Mouse (Mus musculus): Measurements from ENCODE around the gene Slc6a5. TPM values are rescaled to one million over a fixed set of nuclear protein-coding genes. Genes with fewer than 3 reads are reported as not detected.

Gene Slc6a5
- 14.3 and 16.6 TPM in 2 replicates for polyA plus RNA-seq (2014; fragmentation: Nextera tagmentation; extraction: Ambion mirVana)

DNA sequence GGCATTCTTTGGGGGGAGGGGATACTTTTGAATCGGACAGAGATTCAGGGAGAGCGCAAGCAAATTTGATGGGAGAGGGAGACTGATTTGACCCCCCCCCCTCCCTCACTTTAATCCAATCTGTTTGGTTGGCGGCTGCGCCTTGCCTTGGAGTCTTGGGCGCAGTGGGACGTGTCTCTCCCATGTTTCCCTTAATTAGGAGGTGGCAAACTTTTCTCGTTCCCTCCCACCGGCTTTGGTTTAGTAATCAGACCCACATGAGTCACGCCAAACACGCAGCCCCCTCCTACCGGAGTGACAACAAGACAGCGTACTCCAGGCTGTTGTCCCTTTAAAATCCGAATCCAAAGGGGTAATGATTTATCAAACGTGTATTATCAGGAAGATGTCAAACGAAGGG lies at the start of gene Slc6a5:
Slc6a5 (plus strand) TSS at position 297 of the 400 bp plus-strand sequence.
- peak within 1 kb of the TSS; percentile 45 for H3K4me3 ChIP-seq (ENCODE audit: low read depth, low read length)
- H3K4me2 ChIP-seq (ENCODE audit: low read depth, low read length) = peak within 1 kb of the TSS; percentile 60
- H3K27me3 ChIP-seq (ENCODE audit: control insufficient read depth, insufficient read depth, low read length) = peaks cover 34% of the 10 kb centered on the region
- WGBS = under 1% methylated on average over 15 of the region's 15 CpGs
- peak within 1 kb of the TSS; percentile 79 for H3K9ac ChIP-seq (replicated peaks; ENCODE audit: low read depth, low read length)
- no peaks in the 10 kb centered on the region for H3K9me3 ChIP-seq (ENCODE audit: control insufficient read depth, low read length)
- peak within 1 kb of the TSS; percentile 90 for H3K27ac ChIP-seq (ENCODE audit: low read depth, low read length)
- 0 out of 2 replicates have a peak, but pooled peaks cover 3% of the 10 kb centered on the region for H3K4me1 ChIP-seq (ENCODE audit: control insufficient read depth, insufficient read depth, low read length)
- no peaks in the 10 kb centered on the region for H3K36me3 ChIP-seq (ENCODE audit: control insufficient read depth, insufficient read depth, low read length)
- ATAC-seq (ENCODE audit: low read depth) = no peak

DNA sequence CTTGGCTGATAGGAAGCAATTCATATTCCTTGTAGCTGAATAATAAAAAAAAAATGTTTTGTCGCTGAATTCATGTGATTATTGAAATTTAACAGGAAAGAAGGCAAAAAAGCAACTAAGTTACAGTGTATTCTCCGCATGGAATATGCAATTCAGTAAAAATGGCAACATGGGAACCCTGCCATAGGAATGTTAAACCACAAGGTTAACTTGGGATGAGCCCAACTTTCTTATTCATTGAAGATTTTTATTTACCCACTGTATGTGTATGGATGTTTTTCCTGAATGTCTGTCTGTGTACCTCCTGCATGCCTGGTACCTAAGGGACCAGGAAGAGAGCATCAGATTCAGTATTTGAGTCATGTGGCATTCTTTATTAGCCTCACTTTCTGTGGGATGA lies 48.8 kb upstream of the Slc6a5 start:
- no peak overlapping the region for H3K27ac ChIP-seq (ENCODE audit: low read depth, low read length)
- H3K4me1 ChIP-seq (ENCODE audit: control insufficient read depth, insufficient read depth, low read length) = no peaks in the 10 kb centered on the region
- no peaks in the 10 kb centered on the region for H3K9me3 ChIP-seq (ENCODE audit: control insufficient read depth, low read length)
- no peak overlapping the region for H3K9ac ChIP-seq (replicated peaks; ENCODE audit: low read depth, low read length)
- no peaks in the 10 kb centered on the region for H3K27me3 ChIP-seq (ENCODE audit: control insufficient read depth, insufficient read depth, low read length)
- no peak overlapping the region for H3K4me2 ChIP-seq (ENCODE audit: low read depth, low read length)
- no peak overlapping the region for H3K4me3 ChIP-seq (ENCODE audit: low read depth, low read length)
- whole genome bisulfite sequencing = 94% methylated on average over 2 of the region's 2 CpGs
- no peak for ATAC-seq (ENCODE audit: low read depth)
- no peaks in the 10 kb centered on the region; the same call in 1 of the 2 replicates for H3K36me3 ChIP-seq (ENCODE audit: control insufficient read depth, insufficient read depth, low read length)

GRCm38 (mm10) chr7:49863753-49864152 lies 46.2 kb upstream of the Slc6a5 start:
- 56% methylated on average over 3 of the region's 3 CpGs for WGBS
- Histone ChIP-seq H3K27me3 (ENCODE audit: control insufficient read depth, insufficient read depth, low read length) (no peaks in the 10 kb centered on the region), H3K9ac (replicated peaks; ENCODE audit: low read depth, low read length) (no peak overlapping the region), H3K36me3 (ENCODE audit: control insufficient read depth, insufficient read depth, low read length) (no peaks in the 10 kb centered on the region; the same call in 1 of the 2 replicates), H3K4me1 (ENCODE audit: control insufficient read depth, insufficient read depth, low read length) (no peaks in the 10 kb centered on the region), H3K4me3 (ENCODE audit: low read depth, low read length) (no peak overlapping the region), H3K4me2 (ENCODE audit: low read depth, low read length) (no peak overlapping the region), H3K9me3 (ENCODE audit: control insufficient read depth, low read length) (no peaks in the 10 kb centered on the region), H3K27ac (ENCODE audit: low read depth, low read length) (no peak overlapping the region)
- peak; percentile 32; the same call in 1 of the 2 replicates for ATAC-seq (ENCODE audit: low read depth)

DNA sequence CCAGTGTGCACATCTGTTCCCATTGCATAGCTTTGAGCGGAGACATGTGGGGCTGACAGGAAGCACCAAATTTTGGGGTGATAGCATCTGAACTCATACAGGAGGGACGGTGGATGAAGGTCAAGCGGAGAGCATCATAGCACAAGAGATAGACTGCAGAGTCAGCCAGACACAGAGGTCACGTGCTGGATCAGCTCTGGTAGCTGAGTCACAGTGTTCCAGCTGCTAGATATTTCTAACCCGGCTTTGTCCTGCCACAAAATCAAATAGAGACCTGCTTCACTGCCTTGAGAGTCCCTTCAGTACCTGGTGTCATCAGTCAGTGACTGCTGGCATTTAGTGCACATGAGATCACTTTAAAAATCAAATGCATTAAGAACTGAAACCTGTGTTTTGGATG lies 40.3 kb upstream of the Slc6a5 start:
- no peaks in the 10 kb centered on the region for H3K27me3 ChIP-seq (ENCODE audit: control insufficient read depth, insufficient read depth, low read length)
- no peak overlapping the region for H3K4me3 ChIP-seq (ENCODE audit: low read depth, low read length)
- H3K36me3 ChIP-seq (ENCODE audit: control insufficient read depth, insufficient read depth, low read length) = no peaks in the 10 kb centered on the region
- H3K4me2 ChIP-seq (ENCODE audit: low read depth, low read length) = no peak overlapping the region
- no peaks in the 10 kb centered on the region for H3K4me1 ChIP-seq (ENCODE audit: control insufficient read depth, insufficient read depth, low read length)
- no peak overlapping the region for H3K9ac ChIP-seq (replicated peaks; ENCODE audit: low read depth, low read length)
- no peak for ATAC-seq (ENCODE audit: low read depth)
- WGBS = 73% methylated on average over 5 of the region's 5 CpGs
- H3K9me3 ChIP-seq (ENCODE audit: control insufficient read depth, low read length) = no peaks in the 10 kb centered on the region
- peak overlapping the region; percentile 46 for H3K27ac ChIP-seq (ENCODE audit: low read depth, low read length)

DNA sequence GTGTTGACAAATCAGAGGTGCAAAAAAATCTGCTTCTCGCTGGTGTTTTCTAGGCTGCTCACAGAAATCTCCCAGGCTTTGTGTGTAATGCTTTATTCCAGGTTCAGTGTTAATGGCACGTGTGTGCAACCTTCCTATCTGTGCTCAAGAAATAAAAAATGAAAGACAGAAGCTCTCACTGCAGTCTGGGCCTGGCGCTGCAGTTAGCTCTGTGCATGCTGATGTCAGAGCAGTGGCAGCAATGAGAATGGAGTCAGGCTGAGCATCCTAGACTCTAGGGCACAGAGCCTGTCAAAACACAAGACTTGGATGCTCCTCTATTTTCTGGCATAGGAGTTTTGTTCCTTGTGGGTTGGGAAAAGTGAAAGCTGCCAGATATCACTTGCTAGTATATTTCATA lies 39.7 kb upstream of the Slc6a5 start:
- H3K9ac ChIP-seq (replicated peaks; ENCODE audit: low read depth, low read length) = no peak overlapping the region
- peak; percentile 77 for ATAC-seq (ENCODE audit: low read depth)
- no peaks in the 10 kb centered on the region for H3K9me3 ChIP-seq (ENCODE audit: control insufficient read depth, low read length)
- H3K4me3 ChIP-seq (ENCODE audit: low read depth, low read length) = no peak overlapping the region
- H3K4me1 ChIP-seq (ENCODE audit: control insufficient read depth, insufficient read depth, low read length) = no peaks in the 10 kb centered on the region
- H3K4me2 ChIP-seq (ENCODE audit: low read depth, low read length) = no peak overlapping the region
- WGBS = 65% methylated on average over 3 of the region's 3 CpGs
- H3K27ac ChIP-seq (ENCODE audit: low read depth, low read length) = peak overlapping the region; percentile 46; the same call in 1 of the 2 replicates
- H3K27me3 ChIP-seq (ENCODE audit: control insufficient read depth, insufficient read depth, low read length) = no peaks in the 10 kb centered on the region
- no peaks in the 10 kb centered on the region for H3K36me3 ChIP-seq (ENCODE audit: control insufficient read depth, insufficient read depth, low read length)

GRCm38 (mm10) chr7:49877307-49877706 lies 32.6 kb upstream of the Slc6a5 start:
- H3K9me3 ChIP-seq (ENCODE audit: control insufficient read depth, low read length) = no peaks in the 10 kb centered on the region
- no peak overlapping the region for H3K4me3 ChIP-seq (ENCODE audit: low read depth, low read length)
- H3K4me2 ChIP-seq (ENCODE audit: low read depth, low read length) = no peak overlapping the region
- H3K9ac ChIP-seq (replicated peaks; ENCODE audit: low read depth, low read length) = no peak overlapping the region
- peaks cover 10% of the 10 kb centered on the region; the same call in 1 of the 2 replicates for H3K4me1 ChIP-seq (ENCODE audit: control insufficient read depth, insufficient read depth, low read length)
- H3K36me3 ChIP-seq (ENCODE audit: control insufficient read depth, insufficient read depth, low read length) = no peaks in the 10 kb centered on the region
- H3K27me3 ChIP-seq (ENCODE audit: control insufficient read depth, insufficient read depth, low read length) = no peaks in the 10 kb centered on the region
- H3K27ac ChIP-seq (ENCODE audit: low read depth, low read length) = no peak overlapping the region
- no peak for ATAC-seq (ENCODE audit: low read depth)
- 81% methylated on average over 5 of the region's 5 CpGs for WGBS

DNA sequence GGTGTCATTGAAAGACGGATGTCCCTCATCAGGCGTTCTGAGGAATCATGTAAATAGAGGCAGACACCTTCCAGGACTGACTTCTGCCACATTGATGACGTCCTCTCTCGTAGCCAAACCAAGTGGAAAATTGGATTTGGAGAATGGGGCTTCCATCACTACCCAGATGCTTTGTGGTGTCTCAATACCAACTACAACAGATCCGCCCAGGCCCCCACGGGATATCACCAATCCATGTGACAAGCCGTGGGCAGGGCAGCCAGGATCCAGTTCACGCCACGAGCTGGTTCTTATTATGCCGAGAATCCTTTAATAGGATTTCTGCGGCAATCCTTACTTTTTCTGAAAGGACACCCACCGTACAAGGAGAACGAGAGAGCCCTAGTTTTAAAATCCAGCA lies 30.9 kb upstream of the Slc6a5 start:
- Histone ChIP-seq H3K4me2 (ENCODE audit: low read depth, low read length) (0 out of 2 replicates have a peak overlapping the region, but pooled peaks have one; percentile 4), H3K36me3 (ENCODE audit: control insufficient read depth, insufficient read depth, low read length) (no peaks in the 10 kb centered on the region), H3K4me1 (ENCODE audit: control insufficient read depth, insufficient read depth, low read length) (peaks cover 16% of the 10 kb centered on the region; the same call in 1 of the 2 replicates), H3K4me3 (ENCODE audit: low read depth, low read length) (no peak overlapping the region), H3K9me3 (ENCODE audit: control insufficient read depth, low read length) (no peaks in the 10 kb centered on the region), H3K27ac (ENCODE audit: low read depth, low read length) (peak overlapping the region; percentile 69), H3K9ac (replicated peaks; ENCODE audit: low read depth, low read length) (no peak overlapping the region; the same call in 1 of the 2 replicates), H3K27me3 (ENCODE audit: control insufficient read depth, insufficient read depth, low read length) (no peaks in the 10 kb centered on the region)
- ATAC-seq (ENCODE audit: low read depth) = peak; percentile 15
- WGBS = 51% methylated on average over 13 of the region's 13 CpGs

DNA sequence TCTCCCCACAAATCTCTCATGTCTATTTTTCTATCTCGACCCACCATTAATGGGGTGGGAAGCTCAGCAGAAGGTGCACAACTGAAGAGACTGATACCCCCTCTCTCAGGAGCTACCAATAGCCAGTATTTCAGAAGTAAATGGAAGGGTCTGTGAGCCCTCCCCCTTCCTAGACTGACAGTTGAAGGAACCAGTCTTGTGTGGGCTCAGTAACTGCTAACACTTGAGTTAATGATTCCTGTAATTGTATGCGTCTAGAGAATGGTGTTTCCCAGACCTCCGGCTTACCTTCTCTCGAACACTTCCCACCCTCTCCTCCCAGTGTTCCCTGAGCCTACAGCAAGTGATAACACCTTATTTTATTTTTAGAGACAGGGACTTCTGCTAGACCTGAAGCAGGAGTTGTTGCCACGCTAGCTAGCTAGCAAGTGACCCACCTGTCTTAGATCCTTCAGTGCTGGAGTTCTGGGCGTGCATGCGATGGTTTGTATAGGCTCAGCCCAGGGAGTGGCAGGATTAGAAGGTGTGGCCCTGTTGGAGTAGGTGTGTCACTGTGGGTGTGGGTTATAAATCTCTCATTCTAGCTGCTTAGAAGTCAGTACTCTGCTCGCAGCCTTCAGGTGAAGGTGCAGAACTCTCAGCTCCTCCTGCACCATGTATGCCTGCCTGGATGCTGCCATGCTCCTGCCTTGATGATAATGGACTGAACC lies 29.8 kb upstream of the Slc6a5 start:
- ATAC-seq (ENCODE audit: low read depth) = peak; percentile 47; the same call in 1 of the 2 replicates
- Histone ChIP-seq H3K27ac (ENCODE audit: low read depth, low read length) (peak overlapping the region; percentile 69), H3K9me3 (ENCODE audit: control insufficient read depth, low read length) (no peaks in the 10 kb centered on the region), H3K4me1 (ENCODE audit: control insufficient read depth, insufficient read depth, low read length) (peaks cover 16% of the 10 kb centered on the region; the same call in 1 of the 2 replicates), H3K9ac (replicated peaks; ENCODE audit: low read depth, low read length) (no peak overlapping the region), H3K4me2 (ENCODE audit: low read depth, low read length) (no peak overlapping the region), H3K36me3 (ENCODE audit: control insufficient read depth, insufficient read depth, low read length) (no peaks in the 10 kb centered on the region), H3K4me3 (ENCODE audit: low read depth, low read length) (no peak overlapping the region), H3K27me3 (ENCODE audit: control insufficient read depth, insufficient read depth, low read length) (no peaks in the 10 kb centered on the region)
- WGBS = 69% methylated on average over 8 of the region's 8 CpGs

GRCm38 (mm10) chr7:49882288-49882687 lies 27.7 kb upstream of the Slc6a5 start:
- Histone ChIP-seq H3K9ac (replicated peaks; ENCODE audit: low read depth, low read length) (no peak overlapping the region), H3K27ac (ENCODE audit: low read depth, low read length) (peak overlapping the region; percentile 88), H3K4me3 (ENCODE audit: low read depth, low read length) (no peak overlapping the region), H3K36me3 (ENCODE audit: control insufficient read depth, insufficient read depth, low read length) (no peaks in the 10 kb centered on the region), H3K27me3 (ENCODE audit: control insufficient read depth, insufficient read depth, low read length) (no peaks in the 10 kb centered on the region), H3K9me3 (ENCODE audit: control insufficient read depth, low read length) (no peaks in the 10 kb centered on the region), H3K4me2 (ENCODE audit: low read depth, low read length) (no peak overlapping the region), H3K4me1 (ENCODE audit: control insufficient read depth, insufficient read depth, low read length) (peaks cover 16% of the 10 kb centered on the region; the same call in 1 of the 2 replicates)
- WGBS = 23% methylated on average over 4 of the region's 4 CpGs
- no peak for ATAC-seq (ENCODE audit: low read depth)
